Mouse (Mus musculus) hindbrain, embryonic 14.5 days (tissue): ENCODE measurements around the gene Jpt2. TPM values are rescaled to one million over a fixed set of nuclear protein-coding genes. Genes with fewer than 3 reads are reported as not detected.
"Not testable (repeated sequence)": the region's sequence is repeated elsewhere in the genome, so short reads cannot be mapped to it uniquely, and the experiment has no call there.

Experiments
- ATAC-seq: fragments of 200-750 bp; cut with Nextera tagmentation; 2 replicates; pipeline ENCODE4 v1.8.0; 2017; ENCODE audit warnings: moderate number of reproducible peaks, mild to moderate bottlenecking, moderate TSS enrichment, moderate library complexity; ENCODE audit not compliant: low FRiP score
- DNase-seq: peaks from one replicate; pipeline ENCODE4 v3.0.0-alpha.2; 2015; ENCODE audit warnings: low spot score
- H3K27ac ChIP-seq: fragments of 300-500 bp; sonication (generic); 2 replicates; pipeline ENCODE4 v1.5.1; 2014; ENCODE audit warnings: mild to moderate bottlenecking, moderate library complexity
- H3K27me3 ChIP-seq: fragments of 300-500 bp; sonication (generic); 2 replicates; pipeline ENCODE4 v1.6.1; 2014; ENCODE audit warnings: mild to moderate bottlenecking, low read length, mixed read lengths; ENCODE audit not compliant: control insufficient read depth, insufficient read depth
- H3K36me3 ChIP-seq: fragments of 300-500 bp; sonication (generic); replicated peaks from 2 replicates; pipeline ENCODE4 v1.6.1; 2014; ENCODE audit not compliant: control insufficient read depth, insufficient read depth
- H3K4me1 ChIP-seq: fragments of 300-500 bp; sonication (generic); replicated peaks from 2 replicates; pipeline ENCODE4 v1.6.1; 2014; ENCODE audit warnings: antibody characterized with exemption, low read length, mixed read lengths; ENCODE audit not compliant: control insufficient read depth, insufficient read depth
- H3K4me2 ChIP-seq: fragments of 300-500 bp; sonication (generic); replicated peaks from 2 replicates; pipeline ENCODE4 v1.6.1; 2014; ENCODE audit warnings: mild to moderate bottlenecking, moderate library complexity
- H3K4me3 ChIP-seq: fragments of 300-500 bp; sonication (generic); replicated peaks from 2 replicates; pipeline ENCODE4 v1.5.1; 2014; ENCODE audit warnings: mild to moderate bottlenecking, low read length
- H3K9ac ChIP-seq: fragments of 300-500 bp; sonication (generic); 2 replicates; pipeline ENCODE4 v1.6.1; 2014
- H3K9me3 ChIP-seq: fragments of 300-500 bp; sonication (generic); 2 replicates; pipeline ENCODE4 v1.6.1; 2016; ENCODE audit warnings: low read length; ENCODE audit not compliant: control insufficient read depth
- WGBS: fragments of 180-500 bp; shearing (Covaris S2); extraction: QIAGEN DNeasy Blood & Tissue Kit; methylation state at CpG from one replicate; pipeline ENCODE4 v1.1.7; 2014; 5-methylcytosine and 5-hydroxymethylcytosine counted together
- polyA plus RNA-seq: library from polyadenylated mRNA; unstranded; fragments of >200 nt; fragmentation: Nextera tagmentation; extraction: Ambion mirVana; gene quantifications from 2 replicates; pipeline ENCODE4 v1.2.1, GENCODE M21; 2014

Gene Jpt2
- polyA plus RNA-seq, 1 experiment from 2014 or later = 60.6 TPM

DNA sequence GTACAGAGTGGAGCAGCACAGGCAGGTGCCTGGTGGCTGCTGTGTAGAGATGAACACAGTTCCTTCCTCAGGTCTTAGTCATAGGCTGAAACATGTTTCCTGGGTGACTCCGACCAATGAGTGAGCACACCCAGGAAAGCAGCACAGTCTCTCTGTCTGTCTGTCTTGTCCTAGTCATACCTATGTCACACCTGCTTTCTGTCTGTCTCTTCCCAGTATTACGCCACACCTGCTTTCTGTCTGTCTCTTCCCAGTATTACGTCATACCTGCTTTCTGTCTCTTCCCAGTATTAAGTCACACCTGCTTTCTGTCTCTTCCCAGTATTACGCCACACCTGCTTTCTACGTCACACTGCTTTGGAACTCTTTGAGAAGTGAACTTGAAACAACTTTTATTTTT is 12.3 kb downstream of the Jpt2 start:
- Histone ChIP-seq H3K4me3 (no peak overlapping the region), H3K27me3 (no peaks in the 10 kb centered on the region), H3K36me3 (peaks cover 94% of the 10 kb centered on the region), H3K9ac (no peak overlapping the region), H3K27ac (no peak overlapping the region), H3K9me3 (no peaks in the 10 kb centered on the region), H3K4me2 (no peak overlapping the region), H3K4me1 (no peaks in the 10 kb centered on the region)
- ATAC-seq (no peak), DNase-seq (no peak)
- WGBS = 91% methylated on average over 5 of the region's 5 CpGs

DNA sequence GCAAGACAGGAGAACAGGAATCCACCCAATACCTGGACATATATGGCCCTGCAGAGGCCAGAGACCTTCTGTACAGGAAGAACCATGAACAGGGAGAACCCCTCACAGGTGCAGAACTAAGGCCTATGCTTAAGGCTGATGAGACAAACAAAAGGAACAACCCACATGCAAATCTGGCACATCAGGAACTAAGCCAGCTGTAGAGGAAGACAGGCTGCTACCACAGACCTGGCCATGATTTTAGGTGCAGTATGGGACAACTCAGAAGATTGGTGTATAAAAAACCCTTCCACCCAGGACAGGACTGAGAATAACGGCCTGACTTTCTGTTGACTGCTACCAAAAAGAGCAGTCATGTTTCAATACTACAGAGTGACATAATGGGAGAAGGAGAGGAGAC is 16.9 kb downstream of the Jpt2 start:
- not testable (repeated sequence) for H3K27me3 ChIP-seq, H3K9me3 ChIP-seq, H3K9ac ChIP-seq, H3K4me1 ChIP-seq, H3K27ac ChIP-seq, DNase-seq, H3K4me2 ChIP-seq, H3K4me3 ChIP-seq, ATAC-seq
- H3K36me3 ChIP-seq = peaks cover 50% of the 10 kb centered on the region
- WGBS = 96% methylated on average over 1 of the region's 1 CpGs

DNA sequence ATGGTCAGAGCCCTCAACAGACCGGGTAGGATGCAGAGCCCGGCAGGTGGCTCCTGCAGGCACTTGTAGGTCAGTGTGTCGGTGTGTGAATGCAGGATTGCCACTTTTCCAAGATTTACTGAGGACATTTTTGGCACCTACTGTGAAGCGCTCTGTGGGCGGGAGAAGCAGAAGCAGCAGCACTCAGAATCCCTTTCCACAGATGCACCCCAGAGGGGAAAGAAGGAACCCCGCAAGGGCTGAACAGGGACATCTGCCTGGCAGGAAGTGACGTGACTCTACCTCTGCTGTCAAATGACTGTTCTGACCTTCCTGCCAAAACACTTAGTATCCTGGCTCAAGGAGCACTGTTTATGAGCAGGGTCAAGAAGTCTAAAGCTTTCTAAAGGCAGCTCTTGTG is 17.5 kb downstream of the Jpt2 start:
- H3K4me2 ChIP-seq = no peak overlapping the region
- no peaks in the 10 kb centered on the region for H3K27me3 ChIP-seq
- ATAC-seq (no peak), DNase-seq (no peak)
- no peak overlapping the region for H3K4me3 ChIP-seq
- H3K9ac ChIP-seq = no peak overlapping the region
- no peaks in the 10 kb centered on the region for H3K4me1 ChIP-seq
- H3K9me3 ChIP-seq = no peaks in the 10 kb centered on the region
- H3K36me3 ChIP-seq = peaks cover 44% of the 10 kb centered on the region
- WGBS = 87% methylated on average over 7 of the region's 7 CpGs
- no peak overlapping the region for H3K27ac ChIP-seq

DNA sequence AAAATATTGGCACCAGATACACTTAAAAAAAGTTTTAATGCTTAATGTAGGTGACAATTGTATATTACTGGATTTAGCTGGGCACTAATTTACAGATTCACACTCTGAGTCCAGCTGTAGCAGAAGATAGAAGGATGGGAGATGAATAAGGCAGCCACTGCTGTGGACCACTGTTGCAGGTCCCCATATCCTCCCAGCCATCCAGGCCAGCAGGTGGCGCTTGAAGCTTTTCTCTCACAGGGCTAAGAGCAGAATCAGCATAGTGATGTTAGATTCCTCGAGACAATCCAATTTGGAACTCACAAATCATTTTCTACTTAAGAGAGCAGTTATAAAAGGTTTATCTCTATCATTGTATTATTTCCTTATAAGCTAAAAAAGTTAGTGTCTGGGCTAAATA is 18.0 kb downstream of the Jpt2 start:
- DNase-seq, H3K4me1 ChIP-seq, ATAC-seq, H3K9me3 ChIP-seq, H3K9ac ChIP-seq, H3K27me3 ChIP-seq, H3K4me3 ChIP-seq, H3K27ac ChIP-seq, H3K4me2 ChIP-seq: not testable (repeated sequence)
- peaks cover 38% of the 10 kb centered on the region for H3K36me3 ChIP-seq
- 5% methylated on average over 2 of the region's 2 CpGs for WGBS

DNA sequence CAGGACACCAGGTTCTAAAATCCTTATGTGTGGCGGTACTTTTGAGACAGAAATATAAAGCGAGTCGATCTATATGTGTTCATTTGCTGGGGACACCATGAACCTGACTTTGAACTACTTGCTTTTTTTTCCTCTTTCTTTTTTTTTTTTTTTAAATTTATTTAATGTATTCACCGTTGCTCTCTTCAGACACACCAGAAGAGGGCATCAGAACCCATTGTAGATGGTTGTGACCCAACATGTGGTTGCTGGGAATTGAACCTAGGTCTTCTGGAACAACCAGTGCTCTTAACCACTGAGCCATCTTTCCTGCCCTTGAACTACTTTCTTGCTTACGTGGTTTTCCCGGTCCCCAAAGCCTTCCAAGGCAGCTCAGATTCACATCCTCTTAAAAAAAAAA is 23.2 kb downstream of the Jpt2 start:
- peak overlapping the region; percentile 92 for H3K9ac ChIP-seq
- 51% methylated on average over 6 of the region's 6 CpGs for WGBS
- peak overlapping the region; percentile 93 for H3K4me3 ChIP-seq
- no peaks in the 10 kb centered on the region for H3K27me3 ChIP-seq
- no peaks in the 10 kb centered on the region for H3K9me3 ChIP-seq
- ATAC-seq (no peak), DNase-seq (no peak)
- H3K36me3 ChIP-seq = no peaks in the 10 kb centered on the region
- peaks cover 16% of the 10 kb centered on the region for H3K4me1 ChIP-seq
- peak overlapping the region; percentile 95 for H3K27ac ChIP-seq
- peak overlapping the region; percentile 90 for H3K4me2 ChIP-seq

DNA sequence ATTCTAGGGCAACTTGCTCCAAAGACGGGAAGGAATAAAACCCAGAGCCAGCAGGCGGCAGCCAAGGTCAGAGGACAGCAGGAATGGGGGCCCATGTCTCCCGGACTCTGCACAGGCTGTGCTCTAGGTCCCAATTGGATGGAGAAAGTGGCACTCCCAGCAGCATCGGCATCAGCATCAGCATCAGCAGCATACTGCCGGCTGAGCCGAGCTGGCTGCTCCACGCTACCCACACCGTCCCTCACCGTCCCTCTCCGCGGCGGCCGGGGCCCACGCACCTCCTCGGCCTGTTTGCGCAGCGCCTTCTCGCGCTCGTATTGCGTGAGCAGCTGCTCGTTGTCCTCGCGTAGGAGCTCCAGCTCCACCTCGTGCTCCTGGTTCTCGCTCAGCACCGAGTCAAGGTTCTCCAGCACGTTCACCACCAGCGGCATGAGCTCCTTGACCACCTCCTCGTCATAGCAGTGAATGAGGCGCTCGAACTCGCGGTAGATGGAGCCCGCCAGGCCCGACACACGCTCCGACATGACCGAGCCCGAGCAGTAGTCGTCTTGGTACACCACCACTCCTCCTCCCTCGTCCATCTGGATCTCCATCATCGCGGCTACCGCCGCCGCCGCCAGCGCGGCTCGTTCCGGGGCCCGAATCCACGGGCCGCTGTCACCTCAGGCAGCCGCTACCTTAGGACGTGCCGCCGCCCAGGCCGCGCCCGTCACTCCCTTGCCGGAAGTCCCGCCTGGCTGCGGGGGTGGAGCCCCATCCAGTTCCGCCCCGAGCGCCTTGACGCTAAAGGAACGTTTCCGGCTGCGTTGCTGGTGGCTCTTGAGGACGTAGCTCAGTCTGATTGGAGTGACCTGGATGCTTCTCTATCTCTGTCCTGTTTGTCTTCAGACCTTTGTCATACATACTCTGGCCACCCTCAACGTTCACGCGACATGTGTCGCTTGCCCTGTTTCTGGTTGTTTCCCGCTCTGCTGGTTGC is 23.9 kb downstream of the Jpt2 start, which contains the start of gene Mapk8ip3:
Gene Mapk8ip3 (minus strand): TSS at position 719 of the 979 bp plus-strand sequence.
- peak within 1 kb of the TSS; percentile 93 for H3K4me3 ChIP-seq
- no peaks in the 10 kb centered on the region for H3K9me3 ChIP-seq
- peaks cover 7% of the 10 kb centered on the region; the same call in 1 of the 2 replicates for H3K36me3 ChIP-seq
- ATAC-seq (peak; percentile 98), DNase-seq (peak; percentile 92)
- WGBS = under 1% methylated on average over 78 of the region's 78 CpGs
- peak within 1 kb of the TSS; percentile 92 for H3K9ac ChIP-seq
- peak within 1 kb of the TSS; percentile 90 for H3K4me2 ChIP-seq
- peaks cover 16% of the 10 kb centered on the region for H3K4me1 ChIP-seq
- no peaks in the 10 kb centered on the region for H3K27me3 ChIP-seq
- peak within 1 kb of the TSS; percentile 95 for H3K27ac ChIP-seq

DNA sequence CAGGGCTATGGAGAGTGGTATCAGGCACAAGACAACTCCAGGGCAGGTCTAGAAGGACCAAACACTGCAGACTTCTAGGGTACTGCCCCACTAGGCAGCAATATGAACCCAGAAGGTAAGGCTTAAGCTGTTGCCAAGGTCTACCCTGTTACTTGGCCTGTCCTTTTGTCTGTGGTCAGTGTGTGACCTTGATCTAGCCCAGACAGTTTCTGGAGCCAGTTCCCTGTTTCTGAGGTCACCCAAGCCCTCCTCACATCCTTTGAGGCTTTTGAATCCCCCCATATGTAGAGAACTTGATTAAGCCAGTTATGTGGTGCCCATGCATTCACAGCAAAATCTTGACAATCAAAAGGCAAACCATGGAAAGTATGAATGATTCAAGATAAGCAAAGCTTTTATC is 24.8 kb downstream of the Jpt2 start:
- H3K36me3 ChIP-seq = peaks cover 13% of the 10 kb centered on the region
- H3K9me3 ChIP-seq = no peaks in the 10 kb centered on the region
- H3K4me2 ChIP-seq = peak overlapping the region; percentile 90
- ATAC-seq (no peak), DNase-seq (no peak)
- H3K4me3 ChIP-seq = peak overlapping the region; percentile 93
- no peak overlapping the region for H3K27ac ChIP-seq
- H3K9ac ChIP-seq = peak overlapping the region; percentile 92
- peaks cover 16% of the 10 kb centered on the region for H3K4me1 ChIP-seq
- no peaks in the 10 kb centered on the region for H3K27me3 ChIP-seq

DNA sequence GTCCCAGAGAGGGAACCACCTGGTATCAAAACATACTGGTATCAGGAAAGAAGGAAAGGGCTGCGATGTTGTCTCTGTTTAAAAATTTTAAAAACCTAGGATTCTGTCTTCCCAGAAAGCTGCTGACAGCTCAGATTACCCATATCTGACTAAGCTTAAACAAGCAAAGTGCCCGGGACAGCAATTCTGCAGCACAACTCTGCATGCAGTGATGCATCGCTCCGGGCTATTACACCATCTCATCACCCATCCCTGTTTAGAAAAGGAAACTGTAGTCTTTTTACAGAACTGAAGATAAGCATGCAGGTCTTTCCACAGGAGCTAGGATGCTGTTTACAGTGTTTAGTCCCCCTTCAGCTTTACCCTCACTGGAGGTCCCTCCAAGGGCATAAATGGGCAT is 25.6 kb downstream of the Jpt2 start:
- 89% methylated on average over 4 of the region's 4 CpGs for WGBS
- H3K27me3 ChIP-seq = no peaks in the 10 kb centered on the region
- ATAC-seq = no peak

DNA sequence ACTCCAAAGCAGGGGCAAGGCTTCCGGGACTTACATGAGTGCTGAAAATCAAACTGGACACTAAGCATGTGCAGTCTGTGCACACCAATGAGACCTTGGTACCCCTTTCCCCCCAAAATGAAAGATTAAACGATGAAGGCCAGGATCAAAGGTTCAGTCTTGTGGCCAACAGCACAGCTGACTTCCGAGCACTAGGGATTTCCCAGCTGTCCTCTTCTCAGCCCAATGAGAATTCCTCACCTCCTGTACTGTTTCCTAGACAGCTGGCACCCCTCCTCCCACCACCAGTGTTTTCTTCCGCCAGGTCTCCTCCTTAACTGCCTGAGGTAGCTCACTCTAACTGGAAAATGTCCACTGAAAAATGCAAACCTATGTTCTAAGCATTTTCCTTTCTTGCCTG is 27.3 kb downstream of the Jpt2 start:
- no peaks in the 10 kb centered on the region for H3K27me3 ChIP-seq
- peaks cover 23% of the 10 kb centered on the region for H3K36me3 ChIP-seq
- no peak overlapping the region for H3K4me3 ChIP-seq
- ATAC-seq = no peak
- DNase-seq = no peak
- no peak overlapping the region for H3K27ac ChIP-seq
- 76% methylated on average over 4 of the region's 4 CpGs for WGBS
- H3K9me3 ChIP-seq = no peaks in the 10 kb centered on the region
- H3K9ac ChIP-seq = no peak overlapping the region
- H3K4me1 ChIP-seq = peaks cover 16% of the 10 kb centered on the region
- no peak overlapping the region for H3K4me2 ChIP-seq

More for the DNA sequence above, 25.6 kb downstream of the Jpt2 start:
- peak overlapping the region; percentile 90 for H3K4me2 ChIP-seq
- H3K4me1 ChIP-seq = peaks cover 16% of the 10 kb centered on the region
- DNase-seq = no peak
- H3K4me3 ChIP-seq = peak overlapping the region; percentile 93
- H3K36me3 ChIP-seq = peaks cover 13% of the 10 kb centered on the region
- no peaks in the 10 kb centered on the region for H3K9me3 ChIP-seq
- no peak overlapping the region for H3K27ac ChIP-seq
- peak overlapping the region; percentile 92 for H3K9ac ChIP-seq
